Mouse (Mus musculus): ENCODE measurements around the gene Plekha1. TPM values are rescaled to one million over a fixed set of nuclear protein-coding genes. Genes with fewer than 3 reads are reported as not detected.

The Plekha1 gene
- polyA plus RNA-seq, 1 experiment from 2014 or later: 50.1 TPM

- H3K27ac ChIP-seq (ENCODE audit: low read depth, low read length): no peak overlapping the region
- peaks cover 48% of the 10 kb centered on the region for H3K27me3 ChIP-seq (ENCODE audit: control insufficient read depth, insufficient read depth, low read length)
- ATAC-seq (ENCODE audit: low FRiP score) (no peak), DNase-seq (ENCODE audit: low spot score) (no peak)
- no peaks in the 10 kb centered on the region for H3K9me3 ChIP-seq (ENCODE audit: control insufficient read depth, low read length)
- H3K4me3 ChIP-seq (ENCODE audit: low read depth, low read length): no peak overlapping the region
- no peak overlapping the region for H3K9ac ChIP-seq (ENCODE audit: low read depth, low read length)
- WGBS: 56% methylated on average over 4 of the region's 4 CpGs
- H3K4me1 ChIP-seq (replicated peaks; ENCODE audit: control insufficient read depth, insufficient read depth, low read length): no peaks in the 10 kb centered on the region; the same call in 1 of the 2 replicates
- H3K4me2 ChIP-seq (replicated peaks; ENCODE audit: low read depth, low read length): no peak overlapping the region
- no peaks in the 10 kb centered on the region for H3K36me3 ChIP-seq (ENCODE audit: control insufficient read depth, insufficient read depth, low read length)
Observed at GRCm38 (mm10) chr7:130938005-130938404, 72.4 kb downstream of the Plekha1 start.

- Histone ChIP-seq H3K9me3 (ENCODE audit: control insufficient read depth, low read length) (no peaks in the 10 kb centered on the region), H3K9ac (ENCODE audit: low read depth, low read length) (no peak overlapping the region), H3K4me2 (replicated peaks; ENCODE audit: low read depth, low read length) (no peak overlapping the region), H3K27ac (ENCODE audit: low read depth, low read length) (no peak overlapping the region), H3K4me1 (replicated peaks; ENCODE audit: control insufficient read depth, insufficient read depth, low read length) (no peaks in the 10 kb centered on the region; the same call in 1 of the 2 replicates), H3K36me3 (ENCODE audit: control insufficient read depth, insufficient read depth, low read length) (no peaks in the 10 kb centered on the region), H3K4me3 (ENCODE audit: low read depth, low read length) (no peak overlapping the region), H3K27me3 (ENCODE audit: control insufficient read depth, insufficient read depth, low read length) (peaks cover 43% of the 10 kb centered on the region)
- DNase-seq (ENCODE audit: low spot score): no peak
- ATAC-seq (ENCODE audit: low FRiP score): no peak
- WGBS: 89% methylated on average over 8 of the region's 8 CpGs
Observed at GRCm38 (mm10) chr7:130938896-130939295, 73.3 kb downstream of the Plekha1 start.

GRCm38 (mm10) chr7:130940733-130941132 is 75.2 kb downstream of the Plekha1 start:
- Histone ChIP-seq H3K27me3 (ENCODE audit: control insufficient read depth, insufficient read depth, low read length) (peaks cover 27% of the 10 kb centered on the region), H3K4me2 (replicated peaks; ENCODE audit: low read depth, low read length) (no peak overlapping the region), H3K27ac (ENCODE audit: low read depth, low read length) (no peak overlapping the region), H3K9ac (ENCODE audit: low read depth, low read length) (no peak overlapping the region), H3K9me3 (ENCODE audit: control insufficient read depth, low read length) (no peaks in the 10 kb centered on the region), H3K4me3 (ENCODE audit: low read depth, low read length) (no peak overlapping the region), H3K36me3 (ENCODE audit: control insufficient read depth, insufficient read depth, low read length) (no peaks in the 10 kb centered on the region), H3K4me1 (replicated peaks; ENCODE audit: control insufficient read depth, insufficient read depth, low read length) (no peaks in the 10 kb centered on the region; the same call in 1 of the 2 replicates)
- 86% methylated on average over 8 of the region's 8 CpGs for WGBS
- no peak for DNase-seq (ENCODE audit: low spot score)
- no peak for ATAC-seq (ENCODE audit: low FRiP score)

- ATAC-seq (ENCODE audit: low FRiP score): no peak
Observed at GRCm38 (mm10) chr7:130943280-130943895, 77.8 kb downstream of the Plekha1 start.

GRCm38 (mm10) chr7:130944766-130945475 is 79.4 kb downstream of the Plekha1 start:
- 90% methylated on average over 11 of the region's 11 CpGs for WGBS
- Histone ChIP-seq H3K27me3 (ENCODE audit: control insufficient read depth, insufficient read depth, low read length) (no peaks in the 10 kb centered on the region), H3K9ac (ENCODE audit: low read depth, low read length) (no peak overlapping the region), H3K9me3 (ENCODE audit: control insufficient read depth, low read length) (no peaks in the 10 kb centered on the region), H3K27ac (ENCODE audit: low read depth, low read length) (no peak overlapping the region), H3K4me3 (ENCODE audit: low read depth, low read length) (no peak overlapping the region), H3K36me3 (ENCODE audit: control insufficient read depth, insufficient read depth, low read length) (no peaks in the 10 kb centered on the region), H3K4me1 (replicated peaks; ENCODE audit: control insufficient read depth, insufficient read depth, low read length) (no peaks in the 10 kb centered on the region), H3K4me2 (replicated peaks; ENCODE audit: low read depth, low read length) (no peak overlapping the region)
- DNase-seq (ENCODE audit: low spot score) (no peak), ATAC-seq (ENCODE audit: low FRiP score) (no peak)

More at GRCm38 (mm10) chr7:130943280-130943895, 77.8 kb downstream of the Plekha1 start:
- Histone ChIP-seq H3K27me3 (ENCODE audit: control insufficient read depth, insufficient read depth, low read length) (peaks cover under 1% of the 10 kb centered on the region; the same call in 1 of the 2 replicates), H3K4me2 (replicated peaks; ENCODE audit: low read depth, low read length) (no peak overlapping the region), H3K36me3 (ENCODE audit: control insufficient read depth, insufficient read depth, low read length) (no peaks in the 10 kb centered on the region), H3K4me3 (ENCODE audit: low read depth, low read length) (no peak overlapping the region), H3K9me3 (ENCODE audit: control insufficient read depth, low read length) (no peaks in the 10 kb centered on the region), H3K9ac (ENCODE audit: low read depth, low read length) (no peak overlapping the region), H3K4me1 (replicated peaks; ENCODE audit: control insufficient read depth, insufficient read depth, low read length) (no peaks in the 10 kb centered on the region), H3K27ac (ENCODE audit: low read depth, low read length) (no peak overlapping the region)
- 91% methylated on average over 9 of the region's 9 CpGs for WGBS
- DNase-seq (ENCODE audit: low spot score): no peak

- Histone ChIP-seq H3K36me3 (ENCODE audit: control insufficient read depth, insufficient read depth, low read length) (no peaks in the 10 kb centered on the region), H3K27me3 (ENCODE audit: control insufficient read depth, insufficient read depth, low read length) (no peaks in the 10 kb centered on the region), H3K27ac (ENCODE audit: low read depth, low read length) (no peak overlapping the region), H3K9me3 (ENCODE audit: control insufficient read depth, low read length) (no peaks in the 10 kb centered on the region), H3K4me1 (replicated peaks; ENCODE audit: control insufficient read depth, insufficient read depth, low read length) (no peaks in the 10 kb centered on the region), H3K9ac (ENCODE audit: low read depth, low read length) (no peak overlapping the region), H3K4me2 (replicated peaks; ENCODE audit: low read depth, low read length) (no peak overlapping the region), H3K4me3 (ENCODE audit: low read depth, low read length) (no peak overlapping the region)
- DNase-seq (ENCODE audit: low spot score): no peak
- ATAC-seq (ENCODE audit: low FRiP score): no peak
- WGBS: 90% methylated on average over 3 of the region's 3 CpGs
Observed at GRCm38 (mm10) chr7:130945730-130946129, 80.2 kb downstream of the Plekha1 start.

GRCm38 (mm10) chr7:130946303-130946702 is 80.7 kb downstream of the Plekha1 start:
- DNase-seq (ENCODE audit: low spot score) (no peak), ATAC-seq (ENCODE audit: low FRiP score) (no peak)
- no peak overlapping the region for H3K4me3 ChIP-seq (ENCODE audit: low read depth, low read length)
- H3K4me2 ChIP-seq (replicated peaks; ENCODE audit: low read depth, low read length): no peak overlapping the region
- no peak overlapping the region for H3K9ac ChIP-seq (ENCODE audit: low read depth, low read length)
- H3K36me3 ChIP-seq (ENCODE audit: control insufficient read depth, insufficient read depth, low read length): no peaks in the 10 kb centered on the region
- no peak overlapping the region for H3K27ac ChIP-seq (ENCODE audit: low read depth, low read length)
- WGBS: 88% methylated on average over 12 of the region's 12 CpGs
- H3K4me1 ChIP-seq (replicated peaks; ENCODE audit: control insufficient read depth, insufficient read depth, low read length): no peaks in the 10 kb centered on the region
- H3K27me3 ChIP-seq (ENCODE audit: control insufficient read depth, insufficient read depth, low read length): no peaks in the 10 kb centered on the region
- no peaks in the 10 kb centered on the region for H3K9me3 ChIP-seq (ENCODE audit: control insufficient read depth, low read length)

GRCm38 (mm10) chr7:130948563-130949208 is 83.1 kb downstream of the Plekha1 start:
- H3K4me2 ChIP-seq (replicated peaks; ENCODE audit: low read depth, low read length): no peak overlapping the region
- H3K9ac ChIP-seq (ENCODE audit: low read depth, low read length): no peak overlapping the region
- H3K27me3 ChIP-seq (ENCODE audit: control insufficient read depth, insufficient read depth, low read length): no peaks in the 10 kb centered on the region
- ATAC-seq (ENCODE audit: low FRiP score) (no peak), DNase-seq (ENCODE audit: low spot score) (no peak)
- no peaks in the 10 kb centered on the region for H3K4me1 ChIP-seq (replicated peaks; ENCODE audit: control insufficient read depth, insufficient read depth, low read length)
- WGBS: 75% methylated on average over 5 of the region's 5 CpGs
- no peaks in the 10 kb centered on the region for H3K9me3 ChIP-seq (ENCODE audit: control insufficient read depth, low read length)
- no peak overlapping the region for H3K4me3 ChIP-seq (ENCODE audit: low read depth, low read length)
- no peaks in the 10 kb centered on the region for H3K36me3 ChIP-seq (ENCODE audit: control insufficient read depth, insufficient read depth, low read length)
- H3K27ac ChIP-seq (ENCODE audit: low read depth, low read length): no peak overlapping the region

All from hindbrain, embryonic 11.5 days (tissue).